Mouse (Mus musculus) embryonic facial prominence, embryonic 14.5 days (tissue): ENCODE measurements around the gene Gins2. TPM values are rescaled to one million over a fixed set of nuclear protein-coding genes. Genes with fewer than 3 reads are reported as not detected.

Source experiments
- ATAC-seq: fragments of 200-750 bp; cut with Nextera tagmentation; 2 replicates; pipeline ENCODE4 v1.8.0; 2017; ENCODE audit warnings: low read depth, moderate number of reproducible peaks, moderate TSS enrichment
- DNase-seq: peaks from one replicate; pipeline ENCODE4 v3.0.0-alpha.2; 2015; ENCODE audit warnings: low spot score
- H3K27ac ChIP-seq: fragments of 300-500 bp; sonication (generic); replicated peaks from 2 replicates; pipeline ENCODE4 v1.5.1; 2014; ENCODE audit warnings: low read depth, mild to moderate bottlenecking, low read length, moderate library complexity
- H3K27me3 ChIP-seq: fragments of 300-500 bp; sonication (generic); replicated peaks from 2 replicates; pipeline ENCODE4 v1.6.1; 2014; ENCODE audit warnings: low read length; ENCODE audit not compliant: control insufficient read depth, insufficient read depth
- H3K36me3 ChIP-seq: fragments of 300-500 bp; sonication (generic); 2 replicates; pipeline ENCODE4 v1.6.1; 2014; ENCODE audit warnings: low read length, mixed read lengths; ENCODE audit not compliant: control insufficient read depth, insufficient read depth
- H3K4me1 ChIP-seq: fragments of 300-500 bp; sonication (generic); 2 replicates; pipeline ENCODE4 v1.6.1; 2014; ENCODE audit warnings: antibody characterized with exemption, low read length; ENCODE audit not compliant: control insufficient read depth, insufficient read depth
- H3K4me2 ChIP-seq: fragments of 300-500 bp; sonication (generic); 2 replicates; pipeline ENCODE4 v1.6.1; 2014; ENCODE audit warnings: low read depth, mild to moderate bottlenecking, low read length, moderate library complexity, mixed read lengths
- H3K4me3 ChIP-seq: fragments of 300-500 bp; sonication (generic); 2 replicates; pipeline ENCODE4 v1.5.1; 2014; ENCODE audit warnings: low read depth, mild to moderate bottlenecking, low read length
- H3K9ac ChIP-seq: fragments of 300-500 bp; sonication (generic); 2 replicates; pipeline ENCODE4 v1.6.1; 2014; ENCODE audit warnings: low read depth, mild to moderate bottlenecking, low read length, moderate library complexity, mixed read lengths
- H3K9me3 ChIP-seq: fragments of 300-500 bp; sonication (generic); 2 replicates; pipeline ENCODE4 v1.6.1; 2016; ENCODE audit warnings: low read length; ENCODE audit not compliant: control insufficient read depth
- WGBS: fragments of 180-500 bp; shearing (Covaris S2); extraction: QIAGEN DNeasy Blood & Tissue Kit; methylation state at CpG from one replicate; pipeline ENCODE4 v1.1.7; 2014; 5-methylcytosine and 5-hydroxymethylcytosine counted together
- polyA plus RNA-seq: library from polyadenylated mRNA; unstranded; fragments of >200 nt; fragmentation: Nextera tagmentation; extraction: Ambion mirVana; gene quantifications from 2 replicates; pipeline ENCODE4 v1.2.1, GENCODE M21; 2014

Gins2 gene
- polyA plus RNA-seq, 1 experiment from 2014 or later, result 82.7 TPM

GRCm38 (mm10) chr8:120534504-120535368, 54.4 kb downstream of the Gins2 start:
- H3K9me3 ChIP-seq, result no peaks in the 10 kb centered on the region
- no peak overlapping the region for H3K9ac ChIP-seq
- peaks cover 67% of the 10 kb centered on the region for H3K4me1 ChIP-seq
- peak; percentile 55 for ATAC-seq
- no peak overlapping the region for H3K27ac ChIP-seq
- H3K4me2 ChIP-seq, result peak overlapping the region; percentile 99
- peak; percentile 91 for DNase-seq
- no peaks in the 10 kb centered on the region for H3K36me3 ChIP-seq
- 8% methylated on average over 13 of the region's 14 CpGs for WGBS
- H3K4me3 ChIP-seq, result no peak overlapping the region
- peaks cover 8% of the 10 kb centered on the region; the same call in 1 of the 2 replicates for H3K27me3 ChIP-seq

- Histone ChIP-seq H3K36me3 (no peaks in the 10 kb centered on the region), H3K9me3 (no peaks in the 10 kb centered on the region), H3K4me3 (no peak overlapping the region), H3K27me3 (peaks cover 8% of the 10 kb centered on the region; the same call in 1 of the 2 replicates), H3K4me2 (no peak overlapping the region), H3K9ac (no peak overlapping the region), H3K4me1 (peaks cover 61% of the 10 kb centered on the region), H3K27ac (no peak overlapping the region)
- DNase-seq (no peak), ATAC-seq (no peak)
- 49% methylated on average over 8 of the region's 8 CpGs for WGBS
Observed at GRCm38 (mm10) chr8:120534080-120534479, 55.0 kb downstream of the Gins2 start.

GRCm38 (mm10) chr8:120533380-120533779, 55.7 kb downstream of the Gins2 start:
- Histone ChIP-seq H3K9ac (no peak overlapping the region; the same call in 1 of the 2 replicates), H3K4me3 (no peak overlapping the region), H3K27ac (no peak overlapping the region), H3K27me3 (peaks cover 8% of the 10 kb centered on the region; the same call in 1 of the 2 replicates), H3K4me1 (peaks cover 58% of the 10 kb centered on the region), H3K4me2 (peak overlapping the region; percentile 50; the same call in 1 of the 2 replicates), H3K9me3 (no peaks in the 10 kb centered on the region), H3K36me3 (no peaks in the 10 kb centered on the region)
- WGBS, result 39% methylated on average over 3 of the region's 3 CpGs
- DNase-seq (no peak), ATAC-seq (no peak)

GRCm38 (mm10) chr8:120532517-120533215, 56.4 kb downstream of the Gins2 start:
- H3K27me3 ChIP-seq, result peaks cover 8% of the 10 kb centered on the region; the same call in 1 of the 2 replicates
- peak overlapping the region; percentile 50 for H3K4me2 ChIP-seq
- H3K9ac ChIP-seq, result peak overlapping the region; percentile 34; the same call in 1 of the 2 replicates
- peaks cover 60% of the 10 kb centered on the region for H3K4me1 ChIP-seq
- 4% methylated on average over 17 of the region's 29 CpGs for WGBS
- H3K27ac ChIP-seq, result peak overlapping the region; percentile 39; the same call in 1 of the 2 replicates
- H3K36me3 ChIP-seq, result no peaks in the 10 kb centered on the region
- H3K4me3 ChIP-seq, result peak overlapping the region; percentile 15; the same call in 1 of the 2 replicates
- DNase-seq (peak; percentile 80), ATAC-seq (no peak)
- no peaks in the 10 kb centered on the region for H3K9me3 ChIP-seq

- ATAC-seq, result no peak
- Histone ChIP-seq H3K9me3 (no peaks in the 10 kb centered on the region), H3K4me2 (peak overlapping the region; percentile 50), H3K36me3 (no peaks in the 10 kb centered on the region), H3K4me3 (no peak overlapping the region), H3K9ac (no peak overlapping the region), H3K4me1 (peaks cover 56% of the 10 kb centered on the region), H3K27me3 (peaks cover 8% of the 10 kb centered on the region; the same call in 1 of the 2 replicates), H3K27ac (peak overlapping the region; percentile 39; the same call in 1 of the 2 replicates)
- WGBS, result 43% methylated on average over 10 of the region's 10 CpGs
- no peak for DNase-seq
Observed at GRCm38 (mm10) chr8:120531775-120532516, 57.2 kb downstream of the Gins2 start.

- H3K9ac ChIP-seq, result no peak overlapping the region
- no peaks in the 10 kb centered on the region for H3K9me3 ChIP-seq
- 58% methylated on average over 16 of the region's 16 CpGs for WGBS
- peaks cover 59% of the 10 kb centered on the region for H3K4me1 ChIP-seq
- no peak for ATAC-seq
- no peak for DNase-seq
- H3K4me3 ChIP-seq, result no peak overlapping the region
- H3K4me2 ChIP-seq, result no peak overlapping the region
- H3K36me3 ChIP-seq, result no peaks in the 10 kb centered on the region
- H3K27ac ChIP-seq, result no peak overlapping the region
- H3K27me3 ChIP-seq, result peaks cover 8% of the 10 kb centered on the region; the same call in 1 of the 2 replicates
Observed at GRCm38 (mm10) chr8:120530954-120531656, 58.0 kb downstream of the Gins2 start.

- no peaks in the 10 kb centered on the region for H3K36me3 ChIP-seq
- H3K27me3 ChIP-seq, result peaks cover 8% of the 10 kb centered on the region; the same call in 1 of the 2 replicates
- ATAC-seq, result no peak
- no peak overlapping the region for H3K4me2 ChIP-seq
- H3K4me3 ChIP-seq, result no peak overlapping the region
- H3K27ac ChIP-seq, result no peak overlapping the region
- DNase-seq, result no peak
- peaks cover 54% of the 10 kb centered on the region for H3K4me1 ChIP-seq
- no peak overlapping the region for H3K9ac ChIP-seq
- WGBS, result 57% methylated on average over 7 of the region's 7 CpGs
- no peaks in the 10 kb centered on the region for H3K9me3 ChIP-seq
Observed at GRCm38 (mm10) chr8:120529226-120529625, 59.9 kb downstream of the Gins2 start.
